Mouse (Mus musculus) forebrain, embryonic 11.5 days (tissue): ENCODE results near the gene Neurog3. TPM values are rescaled to one million over a fixed set of nuclear protein-coding genes. Genes with fewer than 3 reads are reported as not detected.

Experiments
- ATAC-seq: fragments of 200-750 bp; cut with Nextera tagmentation; replicated peaks from 2 replicates; pipeline ENCODE4 v1.8.0; 2017; ENCODE audit warnings: moderate TSS enrichment; ENCODE audit not compliant: low FRiP score
- DNase-seq: peaks from one replicate; pipeline ENCODE4 v3.0.0-alpha.2; 2017; ENCODE audit warnings: low spot score
- H3K27ac ChIP-seq: fragments of 300-500 bp; sonication (generic); 2 replicates; pipeline ENCODE4 v1.5.1; 2014; ENCODE audit warnings: low read depth, low read length
- H3K27me3 ChIP-seq: fragments of 300-500 bp; sonication (generic); 2 replicates; pipeline ENCODE4 v1.6.1; 2014; ENCODE audit warnings: mild to moderate bottlenecking, low read length, mixed read lengths; ENCODE audit not compliant: control insufficient read depth, insufficient read depth
- H3K36me3 ChIP-seq: fragments of 300-500 bp; sonication (generic); 2 replicates; pipeline ENCODE4 v1.6.1; 2014; ENCODE audit warnings: mild to moderate bottlenecking, low read length, moderate library complexity, mixed read lengths; ENCODE audit not compliant: control insufficient read depth, insufficient read depth
- H3K4me1 ChIP-seq: fragments of 300-500 bp; sonication (generic); replicated peaks from 2 replicates; pipeline ENCODE4 v1.6.1; 2014; ENCODE audit warnings: low read length, mixed read lengths; ENCODE audit not compliant: control insufficient read depth, insufficient read depth
- H3K4me2 ChIP-seq: fragments of 300-500 bp; sonication (generic); 2 replicates; pipeline ENCODE4 v1.6.1; 2014; ENCODE audit warnings: low read depth, mild to moderate bottlenecking, low read length, moderate library complexity, mixed read lengths; ENCODE audit not compliant: severe bottlenecking
- H3K4me3 ChIP-seq: fragments of 300-500 bp; sonication (generic); 2 replicates; pipeline ENCODE4 v1.5.1; 2014; ENCODE audit warnings: low read depth, low read length
- H3K9ac ChIP-seq: fragments of 300-500 bp; sonication (generic); 2 replicates; pipeline ENCODE4 v1.6.1; 2014; ENCODE audit warnings: low read length
- H3K9me3 ChIP-seq: fragments of 300-500 bp; sonication (generic); 2 replicates; pipeline ENCODE4 v1.6.1; 2016; ENCODE audit warnings: low read length, mixed read lengths; ENCODE audit not compliant: control insufficient read depth
- WGBS: fragments of 180-500 bp; shearing (Covaris S2); extraction: QIAGEN DNeasy Blood & Tissue Kit; methylation state at CpG from one replicate; pipeline ENCODE4 v1.1.7; 2014; 5-methylcytosine and 5-hydroxymethylcytosine counted together
- polyA plus RNA-seq: library from polyadenylated mRNA; unstranded; fragments of >200 nt; fragmentation: Nextera tagmentation; extraction: Ambion mirVana; gene quantifications from 2 replicates; pipeline ENCODE4 v1.2.1, GENCODE M21; 2014

The Neurog3 gene
- polyA plus RNA-seq, 1 experiment from 2014 or later: 0.48 TPM

- H3K4me3 ChIP-seq: no peak overlapping the region
- no peaks in the 10 kb centered on the region for H3K36me3 ChIP-seq
- H3K9me3 ChIP-seq: no peaks in the 10 kb centered on the region
- peak overlapping the region; percentile 83; the same call in 1 of the 2 replicates for H3K27ac ChIP-seq
- DNase-seq: peak; percentile 85
- peak; percentile 68 for ATAC-seq
- peak overlapping the region; percentile 20; the same call in 1 of the 2 replicates for H3K4me2 ChIP-seq
- H3K4me1 ChIP-seq: peaks cover 7% of the 10 kb centered on the region; the same call in 1 of the 2 replicates
- no peaks in the 10 kb centered on the region for H3K27me3 ChIP-seq
- WGBS: 6% methylated on average over 7 of the region's 7 CpGs
- H3K9ac ChIP-seq: no peak overlapping the region
These were observed 31.1 kb upstream of the Neurog3 start for GRCm38 (mm10) chr10:62101504-62102439.

DNA sequence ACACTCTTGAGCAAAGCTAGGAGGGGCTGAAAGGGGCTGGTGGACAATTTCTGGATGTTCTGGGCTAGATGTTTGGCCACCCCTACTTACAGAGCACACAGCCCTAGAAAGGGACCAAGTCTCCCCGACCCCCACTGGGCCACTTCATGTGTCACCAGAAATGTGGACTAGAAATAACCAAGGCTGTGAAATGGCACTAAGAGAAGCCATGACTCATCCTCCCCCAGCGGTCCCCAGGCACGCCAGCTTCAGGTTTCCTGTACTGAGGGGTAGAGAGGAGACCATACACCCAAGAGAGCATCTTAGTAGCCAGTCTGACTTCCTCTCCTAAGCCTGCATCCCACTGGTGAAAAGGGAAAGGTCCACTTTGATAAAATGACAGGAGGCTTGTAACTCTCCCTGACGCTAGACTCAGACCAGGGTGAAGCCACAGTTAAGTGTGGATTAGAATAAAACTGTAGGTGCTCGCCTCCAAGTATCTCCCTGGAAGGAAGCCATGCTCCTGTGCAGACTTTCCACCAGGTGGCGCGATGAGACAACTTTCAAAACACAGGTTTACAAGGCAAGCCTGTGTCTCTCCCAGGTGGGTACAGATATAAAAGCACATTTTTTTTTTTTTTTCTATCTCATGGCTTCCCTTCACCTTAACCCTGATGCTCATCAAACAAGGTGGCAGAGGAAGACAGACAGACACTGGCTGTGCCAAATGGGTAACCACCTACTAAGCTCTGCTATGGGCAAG lies 27.9 kb upstream of the Neurog3 start:
- no peaks in the 10 kb centered on the region for H3K9me3 ChIP-seq
- no peaks in the 10 kb centered on the region for H3K36me3 ChIP-seq
- no peak overlapping the region for H3K4me3 ChIP-seq
- WGBS: 30% methylated on average over 7 of the region's 7 CpGs
- no peak overlapping the region for H3K27ac ChIP-seq
- H3K4me2 ChIP-seq: no peak overlapping the region
- peaks cover 4% of the 10 kb centered on the region for H3K27me3 ChIP-seq
- DNase-seq (peak; percentile 80), ATAC-seq (no peak)
- no peak overlapping the region for H3K9ac ChIP-seq
- H3K4me1 ChIP-seq: peaks cover 5% of the 10 kb centered on the region; the same call in 1 of the 2 replicates

GRCm38 (mm10) chr10:62107048-62107447 lies 25.8 kb upstream of the Neurog3 start:
- DNase-seq (no peak), ATAC-seq (no peak)
- Histone ChIP-seq H3K27me3 (peaks cover 8% of the 10 kb centered on the region), H3K4me2 (no peak overlapping the region), H3K27ac (no peak overlapping the region), H3K4me1 (no peaks in the 10 kb centered on the region), H3K36me3 (no peaks in the 10 kb centered on the region), H3K9me3 (no peaks in the 10 kb centered on the region), H3K4me3 (no peak overlapping the region), H3K9ac (no peak overlapping the region)
- WGBS: 67% methylated on average over 9 of the region's 9 CpGs

DNA sequence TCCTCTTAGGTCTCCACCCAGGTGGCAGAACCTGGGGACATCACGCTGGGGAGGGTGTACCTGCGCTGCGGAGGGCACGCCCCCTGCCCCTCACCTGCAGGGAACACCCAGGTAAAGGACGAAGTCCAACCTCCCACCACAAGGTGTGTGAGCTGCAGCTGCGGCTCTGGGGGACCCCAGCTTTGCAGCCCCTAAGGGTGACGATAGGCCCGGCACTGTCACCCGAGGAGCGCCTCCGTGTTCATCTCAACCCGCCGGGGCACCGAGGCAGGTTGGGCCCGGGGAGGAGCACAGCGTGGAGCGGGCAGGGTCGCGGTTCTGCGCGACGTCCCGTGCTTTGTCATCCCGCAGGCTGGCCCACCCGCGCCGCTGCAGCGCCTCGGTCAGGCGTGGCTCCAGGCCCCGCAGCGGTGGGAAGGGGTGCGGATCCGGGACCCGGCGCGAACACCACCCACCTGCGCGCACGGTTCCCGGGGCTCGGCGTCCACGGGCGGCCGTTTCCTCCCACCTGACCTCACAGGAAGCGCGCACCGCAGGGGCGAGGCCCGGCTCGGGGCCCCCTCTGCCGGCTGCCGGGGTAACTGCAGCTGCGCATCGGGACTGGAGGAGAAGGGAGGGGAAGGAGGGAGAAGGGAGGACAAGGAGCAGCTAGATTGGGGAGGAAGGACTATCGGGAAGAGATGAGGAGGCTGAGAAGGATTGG lies 22.2 kb upstream of the Neurog3 start:
- peak; percentile 94 for DNase-seq
- H3K4me3 ChIP-seq: peak overlapping the region; percentile 60
- no peaks in the 10 kb centered on the region for H3K9me3 ChIP-seq
- peak overlapping the region; percentile 59 for H3K9ac ChIP-seq
- WGBS: under 1% methylated on average over 57 of the region's 57 CpGs
- ATAC-seq: peak; percentile 75
- H3K27ac ChIP-seq: no peak overlapping the region
- 0 out of 2 replicates have a peak, but pooled peaks cover 5% of the 10 kb centered on the region for H3K4me1 ChIP-seq
- peaks cover 8% of the 10 kb centered on the region for H3K27me3 ChIP-seq
- peak overlapping the region; percentile 66 for H3K4me2 ChIP-seq
- no peaks in the 10 kb centered on the region for H3K36me3 ChIP-seq

DNA sequence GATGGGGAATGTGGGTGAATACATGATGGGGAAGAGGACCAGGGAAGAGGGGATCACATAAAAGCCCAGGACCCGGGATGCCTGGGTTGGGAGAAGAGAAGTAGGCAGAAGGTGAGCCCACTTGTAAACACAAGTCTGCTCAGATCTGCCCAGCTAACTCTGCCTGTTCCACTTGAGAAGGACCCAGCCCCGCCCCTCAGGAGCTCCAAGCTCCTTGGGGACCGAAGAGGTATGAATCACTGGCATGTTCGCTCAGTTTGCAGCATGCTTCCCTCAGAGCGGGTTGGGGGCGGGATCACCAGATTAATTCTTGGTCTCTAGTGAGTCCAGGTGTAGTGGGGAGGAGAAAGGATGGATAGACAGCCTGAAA lies 21.7 kb upstream of the Neurog3 start:
- DNase-seq (no peak), ATAC-seq (peak; percentile 42)
- H3K9ac ChIP-seq: peak overlapping the region; percentile 59
- peak overlapping the region; percentile 60 for H3K4me3 ChIP-seq
- peak overlapping the region; percentile 66 for H3K4me2 ChIP-seq
- H3K36me3 ChIP-seq: no peaks in the 10 kb centered on the region
- no peaks in the 10 kb centered on the region for H3K9me3 ChIP-seq
- H3K27me3 ChIP-seq: peaks cover 8% of the 10 kb centered on the region
- no peak overlapping the region for H3K27ac ChIP-seq
- H3K4me1 ChIP-seq: 0 out of 2 replicates have a peak, but pooled peaks cover 5% of the 10 kb centered on the region
- 44% methylated on average over 6 of the region's 6 CpGs for WGBS

GRCm38 (mm10) chr10:62113865-62114647 lies 18.8 kb upstream of the Neurog3 start:
- Histone ChIP-seq H3K4me3 (no peak overlapping the region), H3K9ac (no peak overlapping the region), H3K27me3 (peaks cover 8% of the 10 kb centered on the region; the same call in 1 of the 2 replicates), H3K4me1 (0 out of 2 replicates have a peak, but pooled peaks cover 5% of the 10 kb centered on the region), H3K9me3 (no peaks in the 10 kb centered on the region), H3K27ac (peak overlapping the region; percentile 6; the same call in 1 of the 2 replicates), H3K36me3 (no peaks in the 10 kb centered on the region), H3K4me2 (no peak overlapping the region)
- DNase-seq (no peak), ATAC-seq (peak; percentile 60)
- WGBS: 50% methylated on average over 9 of the region's 9 CpGs

- Histone ChIP-seq H3K4me1 (no peaks in the 10 kb centered on the region), H3K36me3 (no peaks in the 10 kb centered on the region), H3K4me2 (no peak overlapping the region), H3K4me3 (no peak overlapping the region), H3K9me3 (no peaks in the 10 kb centered on the region), H3K27me3 (peaks cover 50% of the 10 kb centered on the region), H3K9ac (no peak overlapping the region), H3K27ac (no peak overlapping the region)
- DNase-seq: no peak
- 43% methylated on average over 6 of the region's 6 CpGs for WGBS
- no peak for ATAC-seq
These were observed 5.8 kb upstream of the Neurog3 start for GRCm38 (mm10) chr10:62127137-62127536.
